Mouse (Mus musculus) testis, adult 2 months (tissue): Measurements from ENCODE around the gene Il17rb.

ENCODE experiments used
- CTCF ChIP-seq: fragments of 200-500 bp; IDR thresholded peaks from 2 replicates; pipeline ENCODE4 v1.5.1; 2012; ENCODE audit warnings: low read depth, mild to moderate bottlenecking, inconsistent platforms, low read length, moderate library complexity; ENCODE audit not compliant: control insufficient read depth, insufficient read depth, insufficient replicate concordance
- POLR2A ChIP-seq: fragments of 200-500 bp; IDR thresholded peaks from 2 replicates; pipeline ENCODE4 v1.6.1; 2012; ENCODE audit warnings: low read depth, mild to moderate bottlenecking, inconsistent platforms, low read length, moderate library complexity; ENCODE audit not compliant: control insufficient read depth

DNA sequence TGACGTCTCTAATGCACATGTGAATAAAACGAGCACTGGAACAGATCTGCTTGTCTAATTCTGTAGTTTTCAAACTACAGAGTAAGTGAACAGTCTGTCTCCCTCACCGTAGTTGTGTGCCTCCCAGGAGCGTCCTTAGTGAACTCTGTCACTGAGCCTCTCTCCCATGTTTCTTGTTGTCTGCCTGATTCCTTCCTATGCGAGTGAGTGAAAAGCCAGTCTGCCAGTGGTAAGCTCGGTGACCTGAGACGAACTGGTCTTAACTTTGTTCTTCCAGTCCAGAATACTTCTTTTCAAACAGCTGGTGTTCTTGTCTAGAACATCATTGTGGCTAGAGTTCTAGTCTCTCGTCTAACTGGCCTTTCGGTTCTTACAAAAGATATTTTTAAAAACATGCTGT is 21.0 kb downstream of the Il17rb start:
- TF ChIP-seq POLR2A (no peak), CTCF (no peak)
